8 mouse cellular contexts compared by ENCODE assay signal in genomic region chr2:71965476-71965875, GRCm38 (mm10). TPM values are rescaled to one million over a fixed set of nuclear protein-coding genes. Genes with fewer than 3 reads are reported as not detected.
DNase-seq lines count a peak whose midpoint lies in the region; ATAC-seq lines count a peak whose summit lies in the region.

No protein-coding gene starts in this region.

- DNase-seq in gastrocnemius, postnatal 10 days = peak; percentile 30
- no peak for DNase-seq in gastrocnemius, postnatal 25 days
- DNase-seq in 416B (ENCODE audit: low read depth) (peak; percentile 68), MN1 (ENCODE audit: low spot score) (no peak)
- peak; percentile 53 to 61 for DNase-seq in adrenal gland, adult 18-20 months (ENCODE audit: low spot score in 2 of 2)
- peak; percentile 59 for DNase-seq in embryo, embryonic 11 days
- DNase-seq in frontal cortex, adult 2 months (ENCODE audit: extremely low spot score in 1 of 2, low spot score in 1 of 2) = no peak

- peak; percentile 69 for ATAC-seq in megakaryocyte progenitor cell, adult 5-6 weeks (replicated peaks; ENCODE audit: poor library complexity)

RNA-seq across cellular contexts. Expression of gene Rapgef4, which starts 15.6 kb away (rescaled TPM):
- total RNA-seq in gastrocnemius, postnatal 10 days (2021) = 1 to 10 TPM; 2.4 to 4.4 TPM
- 1 to 10 TPM; 1.8 to 2.3 TPM for total RNA-seq in gastrocnemius, postnatal 25 days (2021)
- total RNA-seq in adrenal gland, adult 18-20 months (2021) = 100 to 1,000 TPM in 1 of 2 experiments, 10 to 100 TPM in 1; 43.3 to 279 TPM
- total RNA-seq in megakaryocyte progenitor cell, adult 5-6 weeks (2015) = 1.9 and 3.8 TPM in 2 replicates
- 0.50 and 3.5 TPM in 2 replicates for total RNA-seq in megakaryocyte progenitor cell, adult 5-6 weeks (2017)
- polyA plus RNA-seq in frontal cortex, adult 2 months (2012; rRNA removed) = 366 and 429 TPM in 2 replicates

Comparison
In these comparisons a context has a peak if more than half of its experiments do, and no peak if none do; other contexts are left out.
1. DNase-seq: peak in gastrocnemius, postnatal 10 days (single experiment), 416B (single experiment), adrenal gland, adult 18-20 months (2 of 2) and embryo, embryonic 11 days (single experiment); none in gastrocnemius, postnatal 25 days (single experiment), frontal cortex, adult 2 months (0 of 2) and MN1 (single experiment).
2. RNA of gene Rapgef4, which starts 15.6 kb away (total RNA-seq): 43.3 to 279 TPM in adrenal gland, adult 18-20 months; 2.4 to 4.4 TPM in gastrocnemius, postnatal 10 days, 0.50 to 3.8 TPM in megakaryocyte progenitor cell, adult 5-6 weeks and 1.8 to 2.3 TPM in gastrocnemius, postnatal 25 days; every median in the first group is over 4 times any median in the second.